Mouse (Mus musculus) neural tube, embryonic 11.5 days (tissue): Measurements from ENCODE around the gene Dst. TPM values are rescaled to one million over a fixed set of nuclear protein-coding genes. Genes with fewer than 3 reads are reported as not detected.

ENCODE experiments used
- ATAC-seq: fragments of 200-750 bp; cut with Nextera tagmentation; 2 replicates; pipeline ENCODE4 v1.8.0; 2017; ENCODE audit warnings: moderate number of reproducible peaks, mild to moderate bottlenecking, moderate TSS enrichment, moderate library complexity; ENCODE audit not compliant: insufficient read depth, low FRiP score, low TSS enrichment
- DNase-seq: peaks from one replicate; pipeline ENCODE4 v3.0.0-alpha.2; 2015; ENCODE audit warnings: low spot score
- H3K27ac ChIP-seq: fragments of 300-500 bp; sonication (generic); 2 replicates; pipeline ENCODE4 v1.5.1; 2014; ENCODE audit warnings: low read depth, mild to moderate bottlenecking, low read length
- H3K27me3 ChIP-seq: fragments of 300-500 bp; sonication (generic); 2 replicates; pipeline ENCODE4 v1.6.1; 2014; ENCODE audit warnings: mild to moderate bottlenecking, low read length, mixed read lengths; ENCODE audit not compliant: control insufficient read depth, insufficient read depth
- H3K36me3 ChIP-seq: fragments of 300-500 bp; sonication (generic); 2 replicates; pipeline ENCODE4 v1.6.1; 2014; ENCODE audit warnings: mild to moderate bottlenecking, low read length, moderate library complexity, mixed read lengths; ENCODE audit not compliant: control insufficient read depth, insufficient read depth
- H3K4me1 ChIP-seq: fragments of 300-500 bp; sonication (generic); 2 replicates; pipeline ENCODE4 v1.6.1; 2014; ENCODE audit warnings: low read length, mixed read lengths; ENCODE audit not compliant: control insufficient read depth, insufficient read depth
- H3K4me2 ChIP-seq: fragments of 300-500 bp; sonication (generic); 2 replicates; pipeline ENCODE4 v1.6.1; 2014; ENCODE audit warnings: low read depth, mild to moderate bottlenecking, moderate library complexity
- H3K4me3 ChIP-seq: fragments of 300-500 bp; sonication (generic); 2 replicates; pipeline ENCODE4 v1.5.1; 2014; ENCODE audit warnings: low read depth, low read length
- H3K9ac ChIP-seq: fragments of 300-500 bp; sonication (generic); 2 replicates; pipeline ENCODE4 v1.6.1; 2014; ENCODE audit warnings: mild to moderate bottlenecking, low read length
- H3K9me3 ChIP-seq: fragments of 300-500 bp; sonication (generic); 2 replicates; pipeline ENCODE4 v1.6.1; 2016; ENCODE audit warnings: low read length; ENCODE audit not compliant: control insufficient read depth
- WGBS: fragments of 180-500 bp; shearing (Covaris S2); extraction: QIAGEN DNeasy Blood & Tissue Kit; methylation state at CpG from one replicate; pipeline ENCODE4 v1.1.7; 2014; 5-methylcytosine and 5-hydroxymethylcytosine counted together
- polyA plus RNA-seq: library from polyadenylated mRNA; unstranded; fragments of >200 nt; fragmentation: Nextera tagmentation; extraction: Ambion mirVana; gene quantifications from 2 replicates; pipeline ENCODE4 v1.2.1, GENCODE M21; 2014

The Dst gene
- polyA plus RNA-seq, 1 experiment from 2014 or later, result 46.2 TPM

DNA sequence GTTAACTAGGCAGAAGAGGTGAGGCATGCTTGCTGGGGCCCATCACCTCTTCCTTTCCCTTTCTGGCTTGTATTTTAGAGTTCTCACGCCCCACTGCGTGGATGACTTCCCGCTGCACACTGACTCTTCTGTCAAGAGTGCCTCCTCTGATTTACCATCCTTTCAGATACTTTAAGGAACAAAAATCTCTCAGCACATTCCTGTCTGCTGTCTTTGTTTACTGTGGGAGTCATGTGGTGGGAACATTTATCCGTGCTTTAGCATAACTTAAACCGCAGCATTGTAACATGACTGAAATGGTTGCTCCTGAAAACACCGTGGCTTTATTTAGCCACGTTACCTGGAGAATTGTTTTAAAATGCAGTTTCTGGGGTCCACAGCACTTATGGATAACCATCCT is 182.7 kb downstream of the Dst start:
- DNase-seq (no peak), ATAC-seq (no peak)
- WGBS, result 80% methylated on average over 7 of the region's 7 CpGs
- no peaks in the 10 kb centered on the region for H3K27me3 ChIP-seq
- no peaks in the 10 kb centered on the region for H3K4me1 ChIP-seq
- H3K27ac ChIP-seq, result no peak overlapping the region
- H3K4me3 ChIP-seq, result no peak overlapping the region
- peaks cover 2% of the 10 kb centered on the region; the same call in 1 of the 2 replicates for H3K36me3 ChIP-seq
- H3K4me2 ChIP-seq, result no peak overlapping the region
- no peaks in the 10 kb centered on the region for H3K9me3 ChIP-seq
- H3K9ac ChIP-seq, result no peak overlapping the region

DNA sequence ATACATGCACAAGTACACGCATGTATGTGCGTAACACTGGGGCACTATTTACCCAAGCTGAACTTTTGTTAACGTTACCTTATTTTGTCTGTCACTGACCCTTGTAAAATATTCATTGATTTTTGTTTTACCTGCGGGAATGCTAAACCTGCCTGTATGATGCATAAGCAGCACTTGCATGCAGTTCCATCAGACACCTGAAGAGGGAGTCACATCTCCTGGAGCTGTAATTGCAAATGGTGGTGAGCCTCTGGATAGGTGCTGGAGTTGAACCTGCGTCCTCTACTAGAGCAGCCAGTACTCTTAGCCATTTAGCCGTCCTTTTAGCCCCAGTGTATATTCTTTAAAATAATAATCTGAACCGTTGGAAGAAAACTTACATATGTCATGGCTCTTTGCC is 185.6 kb downstream of the Dst start:
- H3K27ac ChIP-seq, result no peak overlapping the region
- H3K27me3 ChIP-seq, result no peaks in the 10 kb centered on the region
- H3K9ac ChIP-seq, result no peak overlapping the region
- H3K9me3 ChIP-seq, result no peaks in the 10 kb centered on the region
- no peak for DNase-seq
- no peaks in the 10 kb centered on the region for H3K36me3 ChIP-seq
- H3K4me2 ChIP-seq, result no peak overlapping the region
- H3K4me1 ChIP-seq, result no peaks in the 10 kb centered on the region
- 93% methylated on average over 7 of the region's 7 CpGs for WGBS
- no peak for ATAC-seq
- no peak overlapping the region for H3K4me3 ChIP-seq

DNA sequence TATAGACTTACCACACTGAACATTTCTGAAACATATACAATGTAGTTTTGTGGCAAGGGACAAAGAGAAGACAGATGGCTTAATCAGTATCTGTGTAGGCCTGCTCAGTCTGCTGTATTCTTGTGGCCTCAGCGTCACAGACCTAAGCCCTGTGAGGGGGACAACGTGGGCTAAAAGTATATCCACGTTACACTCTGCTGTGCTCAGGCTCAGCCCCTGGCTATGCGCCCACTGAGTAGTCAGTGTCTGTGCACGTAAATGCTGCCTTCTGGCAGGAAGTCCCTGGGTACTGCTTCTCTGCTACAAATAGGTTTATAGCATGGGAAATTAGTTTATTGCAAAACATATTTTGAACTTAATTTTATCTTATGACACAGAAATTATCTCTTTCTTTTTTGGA is 186.3 kb downstream of the Dst start:
- no peak overlapping the region for H3K9ac ChIP-seq
- H3K4me2 ChIP-seq, result no peak overlapping the region
- H3K27me3 ChIP-seq, result no peaks in the 10 kb centered on the region
- H3K27ac ChIP-seq, result no peak overlapping the region
- WGBS, result 80% methylated on average over 5 of the region's 5 CpGs
- no peak overlapping the region for H3K4me3 ChIP-seq
- H3K4me1 ChIP-seq, result no peaks in the 10 kb centered on the region
- no peaks in the 10 kb centered on the region for H3K36me3 ChIP-seq
- DNase-seq, result no peak
- no peak for ATAC-seq
- H3K9me3 ChIP-seq, result no peaks in the 10 kb centered on the region

DNA sequence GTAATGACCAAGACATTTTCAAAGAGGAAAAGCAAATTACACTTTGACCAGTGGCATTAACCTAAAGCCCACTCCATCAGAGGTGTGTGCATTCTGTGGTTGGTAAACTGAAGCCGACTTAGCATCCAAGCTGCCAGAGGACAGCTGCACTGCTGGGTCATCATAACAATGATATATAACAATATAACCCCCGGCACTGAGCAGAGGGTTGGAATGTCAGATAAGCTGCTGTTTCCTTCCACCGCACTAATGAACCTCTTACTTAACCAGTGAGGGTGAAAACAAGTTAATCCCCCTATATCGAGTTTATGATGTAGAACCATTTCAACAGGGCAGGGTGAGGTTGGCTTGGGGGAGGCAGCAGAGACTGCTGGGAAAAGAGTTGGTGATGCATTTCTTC is 187.1 kb downstream of the Dst start:
- Histone ChIP-seq H3K9ac (no peak overlapping the region), H3K9me3 (no peaks in the 10 kb centered on the region), H3K36me3 (no peaks in the 10 kb centered on the region), H3K4me1 (no peaks in the 10 kb centered on the region; the same call in 1 of the 2 replicates), H3K4me3 (no peak overlapping the region), H3K27me3 (no peaks in the 10 kb centered on the region), H3K4me2 (no peak overlapping the region), H3K27ac (no peak overlapping the region)
- 73% methylated on average over 4 of the region's 4 CpGs for whole genome bisulfite sequencing
- ATAC-seq (no peak), DNase-seq (no peak)

DNA sequence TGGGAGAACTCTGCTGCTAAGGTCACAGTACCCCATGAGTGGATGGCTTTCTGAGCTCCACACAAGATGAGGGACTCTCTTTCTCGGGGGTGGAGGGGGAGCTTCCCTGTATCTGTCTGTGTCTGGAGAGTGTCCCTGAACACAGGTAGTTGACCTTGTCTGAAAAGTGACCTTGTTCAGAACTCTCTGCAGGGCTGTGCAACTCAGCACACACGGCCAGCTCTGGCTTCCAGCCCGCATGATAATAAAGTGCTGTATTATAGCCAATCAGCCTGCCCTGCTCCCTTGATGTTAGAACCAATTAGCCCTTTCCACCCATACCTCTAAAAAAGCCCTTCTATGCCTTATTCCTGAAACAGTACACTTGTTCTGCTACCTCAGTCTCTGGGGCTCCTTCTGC is 188.9 kb downstream of the Dst start:
- ATAC-seq, result no peak
- no peak overlapping the region for H3K9ac ChIP-seq
- H3K4me2 ChIP-seq, result no peak overlapping the region
- no peaks in the 10 kb centered on the region for H3K9me3 ChIP-seq
- no peaks in the 10 kb centered on the region for H3K36me3 ChIP-seq
- no peaks in the 10 kb centered on the region for H3K27me3 ChIP-seq
- WGBS, result 64% methylated on average over 3 of the region's 3 CpGs
- no peaks in the 10 kb centered on the region; the same call in 1 of the 2 replicates for H3K4me1 ChIP-seq
- H3K4me3 ChIP-seq, result no peak overlapping the region
- DNase-seq, result no peak
- no peak overlapping the region for H3K27ac ChIP-seq

DNA sequence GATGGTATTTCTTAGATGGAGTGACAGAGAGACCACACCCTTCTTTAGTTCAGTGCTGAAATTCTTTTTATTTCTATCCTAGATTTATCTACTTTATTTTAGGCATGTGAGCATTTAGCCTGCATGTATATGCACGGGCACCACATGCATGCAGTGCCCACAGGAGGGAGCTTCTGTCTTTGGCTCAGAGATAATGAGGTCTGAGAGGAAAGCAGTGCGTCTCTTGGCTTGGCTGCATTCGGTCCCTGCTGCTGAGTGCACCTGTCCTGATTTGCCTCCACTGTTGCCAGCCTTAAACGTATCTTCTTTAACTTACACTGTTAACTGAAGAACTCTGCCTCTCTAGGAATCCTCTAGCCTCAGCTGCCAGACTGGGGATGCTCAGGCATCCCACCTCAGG is 189.6 kb downstream of the Dst start:
- no peaks in the 10 kb centered on the region for H3K36me3 ChIP-seq
- no peak overlapping the region for H3K4me2 ChIP-seq
- 66% methylated on average over 4 of the region's 4 CpGs for WGBS
- H3K4me3 ChIP-seq, result no peak overlapping the region
- ATAC-seq (no peak; the same call in 1 of the 2 replicates), DNase-seq (no peak)
- H3K9ac ChIP-seq, result no peak overlapping the region
- no peaks in the 10 kb centered on the region for H3K9me3 ChIP-seq
- H3K27ac ChIP-seq, result no peak overlapping the region
- no peaks in the 10 kb centered on the region for H3K27me3 ChIP-seq
- no peaks in the 10 kb centered on the region; the same call in 1 of the 2 replicates for H3K4me1 ChIP-seq

DNA sequence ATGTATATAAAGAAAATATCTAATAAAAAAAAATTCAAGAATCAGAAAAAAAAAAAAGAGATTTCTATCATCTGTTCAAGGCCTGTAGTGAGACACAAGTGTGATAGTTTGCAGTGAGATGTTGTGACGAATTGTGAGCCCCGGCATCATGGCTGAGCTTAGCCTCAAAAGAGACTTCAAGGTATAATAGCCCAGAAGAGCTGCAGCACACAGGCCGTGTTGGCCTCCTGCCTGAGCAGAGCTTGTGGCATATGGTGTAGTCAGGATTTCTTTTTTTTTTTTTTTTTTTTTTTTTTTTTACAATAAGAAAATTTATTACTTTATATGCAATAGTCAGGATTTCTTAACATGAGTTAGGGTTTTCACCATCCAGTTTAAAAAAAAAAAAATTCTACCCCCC is 191.4 kb downstream of the Dst start:
- H3K4me1 ChIP-seq, result peaks cover 12% of the 10 kb centered on the region
- no peaks in the 10 kb centered on the region for H3K27me3 ChIP-seq
- H3K9ac ChIP-seq, result no peak overlapping the region
- no peak overlapping the region for H3K4me2 ChIP-seq
- no peak for ATAC-seq
- no peaks in the 10 kb centered on the region for H3K36me3 ChIP-seq
- WGBS, result 47% methylated on average over 3 of the region's 3 CpGs
- no peak for DNase-seq
- H3K9me3 ChIP-seq, result no peaks in the 10 kb centered on the region
- H3K4me3 ChIP-seq, result no peak overlapping the region
- H3K27ac ChIP-seq, result no peak overlapping the region

DNA sequence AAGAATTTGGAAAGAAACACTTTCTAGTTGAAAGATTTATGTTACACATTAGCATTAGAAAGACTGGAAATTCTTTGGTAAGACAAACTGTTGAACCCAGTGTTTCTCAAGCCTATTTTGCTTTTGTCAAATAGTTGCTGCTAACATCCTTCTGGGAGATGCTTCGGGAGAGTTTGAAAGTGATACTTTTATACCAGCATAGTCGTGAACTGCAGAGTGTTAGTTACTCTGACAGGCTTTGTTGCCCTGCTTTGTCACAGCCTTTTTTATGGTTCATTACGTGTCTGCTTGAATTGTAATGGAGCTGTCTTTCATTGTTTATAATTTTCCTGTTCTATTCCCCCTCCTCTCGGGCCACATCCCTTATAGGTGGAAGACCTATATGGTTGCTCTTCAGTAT is 192.4 kb downstream of the Dst start:
- H3K9me3 ChIP-seq, result no peaks in the 10 kb centered on the region
- ATAC-seq (peak; percentile 53; the same call in 1 of the 2 replicates), DNase-seq (peak; percentile 23)
- 18% methylated on average over 4 of the region's 4 CpGs for whole genome bisulfite sequencing
- no peaks in the 10 kb centered on the region for H3K36me3 ChIP-seq
- H3K27me3 ChIP-seq, result no peaks in the 10 kb centered on the region
- no peak overlapping the region for H3K9ac ChIP-seq
- H3K4me2 ChIP-seq, result no peak overlapping the region
- no peak overlapping the region for H3K27ac ChIP-seq
- no peak overlapping the region for H3K4me3 ChIP-seq
- H3K4me1 ChIP-seq, result peaks cover 20% of the 10 kb centered on the region

DNA sequence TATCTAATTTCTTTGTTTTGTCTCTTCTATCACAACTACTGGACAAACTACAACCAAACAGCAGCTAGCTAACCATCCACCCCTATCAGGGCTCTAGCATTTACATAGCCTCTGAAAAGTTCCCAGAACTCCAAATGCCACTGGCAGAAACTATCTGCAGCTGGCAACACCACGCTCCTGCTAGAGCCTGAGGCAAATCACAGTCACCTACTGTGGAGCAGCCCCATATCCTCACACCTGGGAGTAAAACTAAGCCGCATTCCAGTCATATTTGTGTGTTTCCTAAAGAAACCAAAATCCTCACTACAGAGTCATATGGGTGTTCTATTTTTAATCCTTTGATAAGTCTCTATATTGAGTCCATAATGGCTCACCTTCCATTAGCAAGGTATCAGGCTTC is 194.6 kb downstream of the Dst start:
- WGBS, result 92% methylated on average over 2 of the region's 2 CpGs
- no peak for ATAC-seq
- Histone ChIP-seq H3K9me3 (no peaks in the 10 kb centered on the region), H3K27ac (no peak overlapping the region), H3K4me2 (no peak overlapping the region), H3K4me3 (no peak overlapping the region), H3K36me3 (no peaks in the 10 kb centered on the region), H3K27me3 (no peaks in the 10 kb centered on the region), H3K4me1 (peaks cover 26% of the 10 kb centered on the region), H3K9ac (no peak overlapping the region)
- DNase-seq, result no peak
